ENCODE assay signal across 14 mouse cellular contexts in the genomic region with DNA sequence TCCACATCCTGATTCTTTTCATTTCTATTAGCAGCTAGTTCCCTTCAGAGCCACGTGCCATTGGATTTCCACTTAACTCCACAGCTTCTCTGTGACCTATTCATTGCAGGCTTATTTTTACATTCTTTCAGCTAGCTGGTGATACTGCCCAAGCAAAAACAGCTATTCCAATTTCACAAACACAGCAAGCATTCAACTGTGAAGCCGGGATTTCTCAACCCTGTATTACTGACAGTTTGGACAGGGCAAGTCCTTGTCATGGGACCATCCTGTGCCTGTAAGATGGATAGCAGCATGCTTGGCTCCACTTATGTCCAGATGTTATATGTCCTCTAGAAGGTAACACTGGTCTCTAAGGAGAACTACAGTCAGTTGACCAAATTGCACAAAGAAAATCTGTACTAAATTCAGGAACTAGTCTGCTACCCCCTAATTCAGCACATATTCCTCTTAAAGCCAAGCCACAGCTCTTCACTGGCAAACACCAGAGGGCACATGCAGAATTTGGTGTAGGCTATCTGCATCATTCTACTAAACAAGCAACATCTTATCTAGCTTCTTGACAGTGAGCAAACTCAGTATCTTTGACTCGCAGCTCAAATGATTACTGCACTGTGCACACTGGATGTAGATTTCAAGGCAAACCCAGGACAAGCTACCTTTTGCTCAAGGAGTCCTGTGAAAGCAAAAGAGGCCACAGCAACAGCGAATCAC.
DNase-seq lines count a peak whose midpoint lies in the region; ATAC-seq and TF ChIP-seq lines count a peak whose summit lies in the region.
"Had no signal": no experiment of that assay in that cellular context is flagged by ENCODE, and none has a peak within 500 bp of the region (broad histone marks: within the 10 kb centered on the region; RNA-seq: fewer than 3 reads in every experiment).

No protein-coding gene starts in this region.

- TF ChIP-seq CTCF in liver, postnatal 0 days (IDR thresholded peaks at IDR 0.05; ENCODE audit: low read depth) = peak; percentile 46

- no peak overlapping the region for H3K4me2 ChIP-seq in heart, embryonic 16.5 days (ENCODE audit: low read depth, low read length)
- no peak overlapping the region for H3K4me2 ChIP-seq in heart, embryonic 11.5 days
- no peak overlapping the region for H3K4me2 ChIP-seq in lung, embryonic 16.5 days (ENCODE audit: low read depth, low read length)
- no peak overlapping the region for H3K4me2 ChIP-seq in liver, postnatal 0 days (ENCODE audit: low read depth, low read length)
- H3K4me2 ChIP-seq: embryonic facial prominence, embryonic 15.5 days; neural tube, embryonic 12.5 days had no signal

- peaks cover 33% of the 10 kb centered on the region for H3K4me1 ChIP-seq in heart, embryonic 16.5 days (ENCODE audit: control insufficient read depth, insufficient read depth, low read length)
- H3K4me1 ChIP-seq in heart, embryonic 11.5 days (ENCODE audit: control insufficient read depth, insufficient read depth, low read length) = peaks cover 38% of the 10 kb centered on the region
- peaks cover 36% of the 10 kb centered on the region for H3K4me1 ChIP-seq in lung, embryonic 16.5 days (replicated peaks; ENCODE audit: control insufficient read depth, insufficient read depth, low read length)
- H3K4me1 ChIP-seq in liver, postnatal 0 days (ENCODE audit: insufficient read depth) = peaks cover 41% of the 10 kb centered on the region
- H3K4me1 ChIP-seq: neural tube, embryonic 12.5 days had no signal

- H3K9ac ChIP-seq in heart, embryonic 16.5 days (ENCODE audit: low read length) = no peak overlapping the region
- H3K9ac ChIP-seq in heart, embryonic 11.5 days (ENCODE audit: low read depth, low read length) = no peak overlapping the region
- no peak overlapping the region for H3K9ac ChIP-seq in lung, embryonic 16.5 days (ENCODE audit: low read length)
- no peak overlapping the region for H3K9ac ChIP-seq in liver, postnatal 0 days (replicated peaks)
- H3K9ac ChIP-seq: embryonic facial prominence, embryonic 15.5 days; forebrain, postnatal 0 days; neural tube, embryonic 12.5 days had no signal

- H3K27me3 ChIP-seq in heart, embryonic 16.5 days (ENCODE audit: control insufficient read depth, insufficient read depth, low read length) = no peaks in the 10 kb centered on the region
- H3K27me3 ChIP-seq in heart, embryonic 11.5 days (ENCODE audit: control insufficient read depth, insufficient read depth, low read length) = no peaks in the 10 kb centered on the region
- H3K27me3 ChIP-seq in lung, embryonic 16.5 days (ENCODE audit: control insufficient read depth, insufficient read depth, low read depth, low read length) = no peaks in the 10 kb centered on the region
- H3K27me3 ChIP-seq in liver, postnatal 0 days (ENCODE audit: insufficient read depth, low read length) = no peaks in the 10 kb centered on the region
- H3K27me3 ChIP-seq: embryonic facial prominence, embryonic 15.5 days; neural tube, embryonic 12.5 days had no signal

- 0 out of 2 replicates have a peak overlapping the region, but pooled peaks have one; percentile 12 for H3K27ac ChIP-seq in heart, embryonic 16.5 days (ENCODE audit: low read length)
- H3K27ac ChIP-seq in heart, embryonic 11.5 days (ENCODE audit: low read depth, low read length) = no peak overlapping the region
- H3K27ac ChIP-seq in lung, embryonic 16.5 days (ENCODE audit: low read length) = peak overlapping the region; percentile 63
- no peak overlapping the region for H3K27ac ChIP-seq in liver, postnatal 0 days (ENCODE audit: low read depth)
- H3K27ac ChIP-seq: embryonic facial prominence, embryonic 15.5 days; neural tube, embryonic 12.5 days had no signal

- peak; percentile 46 for TF ChIP-seq EP300 in liver, postnatal 0 days (IDR thresholded peaks at IDR 0.05; ENCODE audit: low read depth)

- no peaks in the 10 kb centered on the region for H3K9me3 ChIP-seq in heart, embryonic 16.5 days (replicated peaks; ENCODE audit: control insufficient read depth, low read length)
- H3K9me3 ChIP-seq in heart, embryonic 11.5 days (replicated peaks; ENCODE audit: control insufficient read depth, low read length) = no peaks in the 10 kb centered on the region
- H3K9me3 ChIP-seq in lung, embryonic 16.5 days (ENCODE audit: control insufficient read depth, low read length) = no peaks in the 10 kb centered on the region
- no peaks in the 10 kb centered on the region for H3K9me3 ChIP-seq in liver, postnatal 0 days (ENCODE audit: low read length)
- H3K9me3 ChIP-seq: embryonic facial prominence, embryonic 15.5 days; neural tube, embryonic 12.5 days had no signal

- no peak overlapping the region for H3K4me3 ChIP-seq in heart, embryonic 16.5 days (ENCODE audit: low read length)
- no peak overlapping the region for H3K4me3 ChIP-seq in heart, embryonic 11.5 days (ENCODE audit: low read depth, low read length)
- no peak overlapping the region for H3K4me3 ChIP-seq in lung, embryonic 16.5 days (ENCODE audit: low read length)
- no peak overlapping the region for H3K4me3 ChIP-seq in liver, postnatal 0 days (ENCODE audit: low read depth, low read length)
- H3K4me3 ChIP-seq: embryonic facial prominence, embryonic 15.5 days; neural tube, embryonic 12.5 days had no signal

- DNase-seq in lung, postnatal 4 days = no peak
- DNase-seq in liver, postnatal 0 days = no peak
- no peak for DNase-seq in MN1 (ENCODE audit: low spot score)
- no peak for DNase-seq in layer of hippocampus, adult 9-10 months (ENCODE audit: low spot score)
- no peak for DNase-seq in frontal cortex, adult 2 months (ENCODE audit: extremely low spot score in 1 of 2, low spot score in 1 of 2)
- DNase-seq: cerebellum, postnatal 10 days; forebrain, postnatal 0 days; right cerebral cortex, adult 18-20 months; thymus, postnatal 36 days had no signal

- WGBS in heart, embryonic 16.5 days = 53% methylated on average over 4 of the region's 4 CpGs
- 57% methylated on average over 4 of the region's 4 CpGs for WGBS in heart, embryonic 11.5 days (ENCODE audit: insufficient replicate concordance)
- 55% methylated on average over 4 of the region's 4 CpGs for WGBS in lung, embryonic 16.5 days
- 62% methylated on average over 4 of the region's 4 CpGs for WGBS in liver, postnatal 0 days (ENCODE audit: insufficient replicate concordance)

- no peak for ATAC-seq in heart, embryonic 16.5 days (replicated peaks; ENCODE audit: extremely low read depth, insufficient read depth, low FRiP score)
- no peak for ATAC-seq in heart, embryonic 11.5 days (replicated peaks; ENCODE audit: insufficient number of reproducible peaks, low FRiP score, low TSS enrichment)
- peak; percentile 92 for ATAC-seq in lung, embryonic 16.5 days (ENCODE audit: low read depth)
- ATAC-seq in liver, postnatal 0 days = no peak
- ATAC-seq: forebrain, postnatal 0 days had no signal

- no peaks in the 10 kb centered on the region for H3K36me3 ChIP-seq in heart, embryonic 16.5 days (ENCODE audit: control insufficient read depth, insufficient read depth)
- no peaks in the 10 kb centered on the region for H3K36me3 ChIP-seq in heart, embryonic 11.5 days (ENCODE audit: control insufficient read depth, insufficient read depth, low read length)
- no peaks in the 10 kb centered on the region for H3K36me3 ChIP-seq in lung, embryonic 16.5 days (ENCODE audit: control insufficient read depth, insufficient read depth, low read length)
- H3K36me3 ChIP-seq in liver, postnatal 0 days (replicated peaks; ENCODE audit: insufficient read depth, low read length) = peaks cover 4% of the 10 kb centered on the region; the same call in 1 of the 2 replicates
- H3K36me3 ChIP-seq: embryonic facial prominence, embryonic 15.5 days; neural tube, embryonic 12.5 days had no signal

Comparison
In these comparisons a context has a peak if more than half of its experiments do, and no peak if none do; other contexts are left out.
1. H3K27ac ChIP-seq: peak in heart, embryonic 16.5 days (single experiment) and lung, embryonic 16.5 days (single experiment); none in heart, embryonic 11.5 days (single experiment) and liver, postnatal 0 days (single experiment).